Comparison of ENCODE assay signal across 9 mouse cellular contexts in genomic region chr7:82688736-82689135, GRCm38 (mm10). TPM values are rescaled to one million over a fixed set of nuclear protein-coding genes. Genes with fewer than 3 reads are reported as not detected.
DNase-seq lines count a peak whose midpoint lies in the region; ATAC-seq lines count a peak whose summit lies in the region.
"Had no signal": no experiment of that assay in that cellular context is flagged by ENCODE, and none has a peak within 500 bp of the region (broad histone marks: within the 10 kb centered on the region; RNA-seq: fewer than 3 reads in every experiment).

No protein-coding gene starts in this region.

- H3K9me3 ChIP-seq in forebrain, embryonic 14.5 days (replicated peaks; ENCODE audit: control insufficient read depth, low read length): no peaks in the 10 kb centered on the region
- H3K9me3 ChIP-seq in forebrain, embryonic 10.5 days: no peaks in the 10 kb centered on the region
- H3K9me3 ChIP-seq in liver, embryonic 12.5 days (replicated peaks): no peaks in the 10 kb centered on the region
- H3K9me3 ChIP-seq: liver, embryonic 15.5 days had no signal

- intact Hi-C loops in heart, postnatal 14 days (cut with DNase I): no loop called here

- no peaks in the 10 kb centered on the region for H3K27me3 ChIP-seq in forebrain, embryonic 14.5 days (replicated peaks; ENCODE audit: control insufficient read depth, insufficient read depth, low read length)
- no peaks in the 10 kb centered on the region for H3K27me3 ChIP-seq in forebrain, embryonic 10.5 days (ENCODE audit: poor library complexity, severe bottlenecking)
- no peaks in the 10 kb centered on the region for H3K27me3 ChIP-seq in liver, embryonic 12.5 days (replicated peaks)
- H3K27me3 ChIP-seq: liver, embryonic 15.5 days had no signal

- WGBS in forebrain, embryonic 14.5 days: 45% methylated on average over 3 of the region's 3 CpGs
- 57% methylated on average over 3 of the region's 3 CpGs for WGBS in forebrain, embryonic 10.5 days
- WGBS in liver, embryonic 12.5 days (ENCODE audit: insufficient replicate concordance): 17% methylated on average over 3 of the region's 3 CpGs

- DNase-seq in forebrain, embryonic 14.5 days (ENCODE audit: low spot score): peak; percentile 17
- no peak for DNase-seq in forebrain, embryonic 10.5 days (ENCODE audit: extremely low spot score, low spot score)
- peak; percentile 16 for DNase-seq in 3134 (ENCODE audit: extremely low read depth, insufficient read length, low spot score)
- peak; percentile 29 for DNase-seq in c-Kit-positive CD71-negative TER-119-negative erythroid progenitor cells, embryonic 14.5 days (ENCODE audit: low read depth)
- peak; percentile 40 to 48 for DNase-seq in heart, postnatal 14 days
- DNase-seq in ovary, postnatal 36 days (ENCODE audit: low spot score): peak; percentile 26
- DNase-seq in cerebellum, adult 18-20 months: no peak

- H3K4me2 ChIP-seq in forebrain, embryonic 14.5 days (ENCODE audit: low read length): no peak overlapping the region
- no peak overlapping the region for H3K4me2 ChIP-seq in liver, embryonic 12.5 days
- H3K4me2 ChIP-seq: liver, embryonic 15.5 days had no signal

- H3K4me3 ChIP-seq in forebrain, embryonic 14.5 days (ENCODE audit: low read depth, low read length): no peak overlapping the region
- no peak overlapping the region for H3K4me3 ChIP-seq in forebrain, embryonic 10.5 days
- H3K4me3 ChIP-seq in liver, embryonic 12.5 days: no peak overlapping the region
- H3K4me3 ChIP-seq: liver, embryonic 15.5 days had no signal

- H3K4me1 ChIP-seq in forebrain, embryonic 14.5 days (ENCODE audit: control insufficient read depth, insufficient read depth, low read length): no peaks in the 10 kb centered on the region
- peaks cover 9% of the 10 kb centered on the region for H3K4me1 ChIP-seq in forebrain, embryonic 10.5 days
- H3K4me1 ChIP-seq in liver, embryonic 12.5 days: peaks cover 13% of the 10 kb centered on the region; the same call in 1 of the 2 replicates

- H3K9ac ChIP-seq in forebrain, embryonic 14.5 days (ENCODE audit: low read length): no peak overlapping the region
- no peak overlapping the region for H3K9ac ChIP-seq in liver, embryonic 12.5 days
- H3K9ac ChIP-seq: liver, embryonic 15.5 days had no signal

- no peak overlapping the region for H3K27ac ChIP-seq in forebrain, embryonic 14.5 days (ENCODE audit: low read depth, low read length)
- H3K27ac ChIP-seq in forebrain, embryonic 10.5 days: no peak overlapping the region; the same call in 1 of the 2 replicates
- no peak overlapping the region for H3K27ac ChIP-seq in liver, embryonic 12.5 days
- H3K27ac ChIP-seq: liver, embryonic 15.5 days had no signal

- peaks cover 32% of the 10 kb centered on the region for H3K36me3 ChIP-seq in forebrain, embryonic 14.5 days (ENCODE audit: control insufficient read depth, insufficient read depth, low read length)
- peaks cover 59% of the 10 kb centered on the region for H3K36me3 ChIP-seq in forebrain, embryonic 10.5 days (replicated peaks)
- H3K36me3 ChIP-seq in liver, embryonic 12.5 days: peaks cover 61% of the 10 kb centered on the region

- ATAC-seq in forebrain, embryonic 14.5 days: peak; percentile 61; the same call in 1 of the 2 replicates
- 0 out of 2 replicates have a peak, but pooled peaks have one; percentile 32 for ATAC-seq in liver, embryonic 12.5 days

RNA-seq across cellular contexts. Expression of gene Efl1, which starts 40.3 kb away (rescaled TPM):
- 20.4 and 21.5 TPM in 2 replicates for polyA plus RNA-seq in forebrain, embryonic 14.5 days (2014; fragmentation: Nextera tagmentation; extraction: Ambion mirVana)
- 21.9 and 22.0 TPM in 2 replicates for polyA plus RNA-seq in forebrain, embryonic 10.5 days (2016; fragmentation: Nextera tagmentation; extraction: Ambion mirVana)
- total RNA-seq in heart, postnatal 14 days (2021): 10 to 100 TPM; 11.1 to 11.9 TPM
- polyA plus RNA-seq in liver, embryonic 12.5 days (2016; fragmentation: Nextera tagmentation; extraction: Ambion mirVana): 15.4 and 15.7 TPM in 2 replicates

RNA-seq across cellular contexts. Expression of gene Saxo2, which starts 40.4 kb away (rescaled TPM):
- 17.1 and 22.4 TPM in 2 replicates for polyA plus RNA-seq in forebrain, embryonic 14.5 days (2014; fragmentation: Nextera tagmentation; extraction: Ambion mirVana)
- polyA plus RNA-seq in forebrain, embryonic 10.5 days (2016; fragmentation: Nextera tagmentation; extraction: Ambion mirVana): 5.8 and 7.4 TPM in 2 replicates
- total RNA-seq in heart, postnatal 14 days (2021): 1 to 10 TPM; 2.6 to 3.9 TPM
- polyA plus RNA-seq in liver, embryonic 12.5 days (2016; fragmentation: Nextera tagmentation; extraction: Ambion mirVana): 1.0 and 1.1 TPM in 2 replicates

Comparison
In these comparisons a context has a peak if more than half of its experiments do, and no peak if none do; other contexts are left out.
1. DNase-seq: peak in forebrain, embryonic 14.5 days (single experiment), 3134 (single experiment), c-Kit-positive CD71-negative TER-119-negative erythroid progenitor cells, embryonic 14.5 days (single experiment), heart, postnatal 14 days (2 of 2) and ovary, postnatal 36 days (single experiment); none in forebrain, embryonic 10.5 days (single experiment) and cerebellum, adult 18-20 months (0 of 2).